11 mouse cellular contexts compared by ENCODE assay signal in the genomic region with DNA sequence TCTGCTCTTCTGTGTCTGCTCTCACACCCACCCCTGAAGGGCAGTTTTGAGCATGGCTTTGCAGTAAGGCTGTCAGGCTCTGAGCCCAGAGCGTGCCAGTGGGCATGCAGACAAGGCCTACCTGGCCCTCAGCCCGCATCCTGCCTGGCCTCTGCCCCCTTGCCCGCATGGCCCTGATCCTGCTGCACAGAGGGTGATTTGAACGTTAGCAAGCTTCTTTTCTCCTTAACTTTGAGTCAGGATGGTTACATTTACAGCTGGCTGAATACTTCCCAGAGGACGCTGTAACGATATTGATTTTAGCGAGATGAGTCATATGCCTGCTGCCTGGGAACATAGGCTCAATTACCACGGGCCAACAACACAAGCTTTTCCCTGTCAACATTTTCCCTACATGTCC.
DNase-seq lines count a peak whose midpoint lies in the region; ATAC-seq lines count a peak whose summit lies in the region.
"Had no signal": no experiment of that assay in that cellular context is flagged by ENCODE, and none has a peak within 500 bp of the region (broad histone marks: within the 10 kb centered on the region; RNA-seq: fewer than 3 reads in every experiment).

No protein-coding gene starts in this region.

- peak; percentile 48 for DNase-seq in adrenal gland, postnatal 14 days
- DNase-seq in adrenal gland, adult 18-20 months (ENCODE audit: low spot score in 2 of 2) = no peak
- peak; percentile 18 to 62 for DNase-seq in kidney, adult 8-10 months
- DNase-seq in left cerebral cortex, postnatal 14 days (ENCODE audit: low spot score in 2 of 2) = no peak
- DNase-seq in spleen, postnatal 14 days (ENCODE audit: low spot score in 2 of 2) = no peak
- DNase-seq: right cerebral cortex, postnatal 4 days had no signal

- no peak overlapping the region for H3K4me3 ChIP-seq in kidney, embryonic 16.5 days (ENCODE audit: low read length)
- H3K4me3 ChIP-seq in embryonic facial prominence, embryonic 13.5 days = no peak overlapping the region
- no peak overlapping the region for H3K4me3 ChIP-seq in midbrain, embryonic 15.5 days
- H3K4me3 ChIP-seq: heart, embryonic 13.5 days had no signal

- no peaks in the 10 kb centered on the region for H3K36me3 ChIP-seq in kidney, embryonic 16.5 days (ENCODE audit: insufficient read depth, low read length)
- H3K36me3 ChIP-seq in embryonic facial prominence, embryonic 13.5 days = no peaks in the 10 kb centered on the region
- no peaks in the 10 kb centered on the region for H3K36me3 ChIP-seq in midbrain, embryonic 15.5 days (replicated peaks)
- H3K36me3 ChIP-seq: heart, embryonic 13.5 days had no signal

- WGBS in kidney, embryonic 16.5 days = 68% methylated on average over 8 of the region's 8 CpGs
- 62% methylated on average over 8 of the region's 8 CpGs for WGBS in embryonic facial prominence, embryonic 13.5 days
- 71% methylated on average over 8 of the region's 8 CpGs for WGBS in midbrain, embryonic 15.5 days

- intact Hi-C loops in left cerebral cortex, postnatal 14 days (cut with DNase I) = no loop called here

- no peak overlapping the region for H3K27ac ChIP-seq in kidney, embryonic 16.5 days (ENCODE audit: low read length)
- no peak overlapping the region for H3K27ac ChIP-seq in embryonic facial prominence, embryonic 13.5 days
- H3K27ac ChIP-seq in midbrain, embryonic 15.5 days = 0 out of 2 replicates have a peak overlapping the region, but pooled peaks have one; percentile 11
- H3K27ac ChIP-seq: heart, embryonic 13.5 days; liver, embryonic 14.5 days had no signal

- ATAC-seq in kidney, embryonic 16.5 days (ENCODE audit: low FRiP score, low TSS enrichment) = no peak
- ATAC-seq in embryonic facial prominence, embryonic 13.5 days (ENCODE audit: insufficient number of reproducible peaks, insufficient read depth, low FRiP score, low TSS enrichment, low read depth) = no peak
- ATAC-seq in midbrain, embryonic 15.5 days (replicated peaks) = no peak

- H3K4me2 ChIP-seq in kidney, embryonic 16.5 days (replicated peaks; ENCODE audit: low read depth, low read length) = no peak overlapping the region
- H3K4me2 ChIP-seq in embryonic facial prominence, embryonic 13.5 days = no peak overlapping the region
- H3K4me2 ChIP-seq in midbrain, embryonic 15.5 days = no peak overlapping the region
- H3K4me2 ChIP-seq: heart, embryonic 13.5 days had no signal

- no peaks in the 10 kb centered on the region for H3K9me3 ChIP-seq in kidney, embryonic 16.5 days (ENCODE audit: low read length)
- no peaks in the 10 kb centered on the region for H3K9me3 ChIP-seq in embryonic facial prominence, embryonic 13.5 days
- no peaks in the 10 kb centered on the region for H3K9me3 ChIP-seq in midbrain, embryonic 15.5 days
- H3K9me3 ChIP-seq: heart, embryonic 13.5 days had no signal

- no peaks in the 10 kb centered on the region for H3K27me3 ChIP-seq in kidney, embryonic 16.5 days (ENCODE audit: insufficient read depth, low read length)
- H3K27me3 ChIP-seq in embryonic facial prominence, embryonic 13.5 days = 0 out of 2 replicates have a peak, but pooled peaks cover 3% of the 10 kb centered on the region
- H3K27me3 ChIP-seq in midbrain, embryonic 15.5 days (replicated peaks) = no peaks in the 10 kb centered on the region
- H3K27me3 ChIP-seq: heart, embryonic 13.5 days had no signal

- H3K4me1 ChIP-seq in kidney, embryonic 16.5 days (ENCODE audit: insufficient read depth, low read length) = no peaks in the 10 kb centered on the region
- H3K4me1 ChIP-seq in embryonic facial prominence, embryonic 13.5 days = peaks cover 7% of the 10 kb centered on the region
- peaks cover 21% of the 10 kb centered on the region for H3K4me1 ChIP-seq in midbrain, embryonic 15.5 days
- H3K4me1 ChIP-seq: heart, embryonic 13.5 days had no signal

- H3K9ac ChIP-seq in kidney, embryonic 16.5 days (replicated peaks; ENCODE audit: low read length) = no peak overlapping the region
- H3K9ac ChIP-seq in embryonic facial prominence, embryonic 13.5 days = 0 out of 2 replicates have a peak overlapping the region, but pooled peaks have one; percentile 16
- no peak overlapping the region for H3K9ac ChIP-seq in midbrain, embryonic 15.5 days
- H3K9ac ChIP-seq: heart, embryonic 13.5 days; liver, embryonic 14.5 days had no signal

Comparison
In these comparisons a context has a peak if more than half of its experiments do, and no peak if none do; other contexts are left out.
1. DNase-seq: peak in adrenal gland, postnatal 14 days (single experiment) and kidney, adult 8-10 months (2 of 2); none in adrenal gland, adult 18-20 months (0 of 2), left cerebral cortex, postnatal 14 days (0 of 2) and spleen, postnatal 14 days (0 of 2).